Mouse (Mus musculus) kidney, adult 2 months (tissue): Measurements from ENCODE around the gene Pcyt1a. TPM values are rescaled to one million over a fixed set of nuclear protein-coding genes. Genes with fewer than 3 reads are reported as not detected.
A peak's percentile ranks its signal among the peaks of the same experiment; 100 is the strongest.

Source experiments
- DNase-seq: peaks from one replicate; pipeline ENCODE4 v3.0.0; 2021
- H3K27ac ChIP-seq: fragments of 200-500 bp; 2 replicates; pipeline ENCODE4 v1.5.1; 2012; ENCODE audit warnings: low read depth, low read length, control low read depth, inconsistent platforms; ENCODE audit not compliant: insufficient read depth
- H3K27me3 ChIP-seq: fragments of 200-500 bp; replicated peaks from 2 replicates; pipeline ENCODE4 v1.6.1; 2012; ENCODE audit warnings: mild to moderate bottlenecking, moderate library complexity, low read length, inconsistent platforms; ENCODE audit not compliant: control insufficient read depth, insufficient read depth
- H3K36me3 ChIP-seq: fragments of 200-500 bp; 2 replicates; pipeline ENCODE4 v1.6.1; 2012; ENCODE audit warnings: mild to moderate bottlenecking, moderate library complexity, low read length, inconsistent platforms; ENCODE audit not compliant: control insufficient read depth, insufficient read depth
- H3K4me1 ChIP-seq: fragments of 200-500 bp; 2 replicates; pipeline ENCODE4 v1.6.1; 2011; ENCODE audit warnings: low read length; ENCODE audit not compliant: control insufficient read depth, insufficient read depth
- H3K4me3 ChIP-seq: fragments of 200-500 bp; 2 replicates; pipeline ENCODE4 v1.5.1; 2011; ENCODE audit warnings: mild to moderate bottlenecking, low read depth, low read length, control low read depth; ENCODE audit not compliant: insufficient read depth
- CTCF ChIP-seq: fragments of 200-500 bp; conservative IDR thresholded peaks from 2 replicates; pipeline ENCODE4 v1.5.1; 2011; ENCODE audit warnings: low read depth, mild to moderate bottlenecking, control low read depth, low read length, moderate library complexity, mixed read lengths; ENCODE audit not compliant: insufficient read depth, insufficient read length
- POLR2A ChIP-seq: fragments of 200-500 bp; IDR thresholded peaks from one replicate; pipeline ENCODE4 v1.6.1; 2011; ENCODE audit warnings: low read depth, low read length, control low read depth
- WGBS: fragments of 180-500 bp; shearing (Covaris S2); methylation state at CpG from one replicate; pipeline ENCODE4 v1.1.7; 2018; 5-methylcytosine and 5-hydroxymethylcytosine counted together
- polyA plus RNA-seq: library from polyadenylated mRNA; depleted of rRNA; stranded (reverse); fragments of >200 nt; gene quantifications from 2 replicates; pipeline ENCODE4 v1.2.3, GENCODE M21; 2012

Pcyt1a gene
- polyA plus RNA-seq, 1 experiment: 43.8 TPM

- DNase-seq: no peak
- no peaks in the 10 kb centered on the region for H3K36me3 ChIP-seq
- no peak overlapping the region for H3K4me3 ChIP-seq
- 70% methylated on average over 6 of the region's 6 CpGs for whole genome bisulfite sequencing
- TF ChIP-seq CTCF (no peak), POLR2A (no peak)
- no peaks in the 10 kb centered on the region for H3K4me1 ChIP-seq
- H3K27ac ChIP-seq: no peak overlapping the region
- H3K27me3 ChIP-seq: no peaks in the 10 kb centered on the region
These were observed 24.1 kb upstream of the Pcyt1a start for GRCm38 (mm10) chr16:32406671-32407070.

DNA sequence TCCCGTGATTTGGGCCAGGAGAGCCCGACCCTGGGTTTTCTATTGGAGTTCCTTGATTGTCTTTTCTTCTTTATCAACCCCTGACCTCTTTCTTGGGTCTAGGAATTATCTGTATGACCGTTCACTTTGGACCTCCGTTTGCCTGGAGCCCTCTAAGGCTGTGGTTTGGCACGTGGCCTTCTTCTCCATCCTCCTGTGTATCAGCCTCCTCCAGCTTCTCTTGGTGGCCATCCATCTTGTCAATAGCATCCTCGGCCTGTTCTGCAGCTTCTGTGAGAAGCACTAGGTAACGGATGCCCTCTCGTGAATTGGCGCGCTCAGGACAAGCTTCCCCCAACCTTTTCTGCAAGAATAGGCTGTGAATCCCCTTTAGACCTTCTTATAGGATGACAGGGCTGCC, 23.0 kb upstream of the Pcyt1a start:
- H3K36me3 ChIP-seq: no peaks in the 10 kb centered on the region

GRCm38 (mm10) chr16:32417457-32417856, 13.3 kb upstream of the Pcyt1a start:
- Histone ChIP-seq H3K4me1 (peaks cover 12% of the 10 kb centered on the region; the same call in 1 of the 2 replicates), H3K36me3 (no peaks in the 10 kb centered on the region), H3K4me3 (no peak overlapping the region), H3K27me3 (no peaks in the 10 kb centered on the region), H3K27ac (no peak overlapping the region)
- no peak for DNase-seq
- no peak for TF ChIP-seq POLR2A
- no peak for TF ChIP-seq CTCF
- WGBS: 56% methylated on average over 1 of the region's 1 CpGs

More for the DNA sequence above, 23.0 kb upstream of the Pcyt1a start:
- no peaks in the 10 kb centered on the region for H3K4me1 ChIP-seq
- no peak overlapping the region for H3K4me3 ChIP-seq
- no peak overlapping the region for H3K27ac ChIP-seq
- WGBS: 78% methylated on average over 10 of the region's 10 CpGs
- no peak for DNase-seq
- TF ChIP-seq POLR2A: no peak
- no peak for TF ChIP-seq CTCF
- H3K27me3 ChIP-seq: no peaks in the 10 kb centered on the region

DNA sequence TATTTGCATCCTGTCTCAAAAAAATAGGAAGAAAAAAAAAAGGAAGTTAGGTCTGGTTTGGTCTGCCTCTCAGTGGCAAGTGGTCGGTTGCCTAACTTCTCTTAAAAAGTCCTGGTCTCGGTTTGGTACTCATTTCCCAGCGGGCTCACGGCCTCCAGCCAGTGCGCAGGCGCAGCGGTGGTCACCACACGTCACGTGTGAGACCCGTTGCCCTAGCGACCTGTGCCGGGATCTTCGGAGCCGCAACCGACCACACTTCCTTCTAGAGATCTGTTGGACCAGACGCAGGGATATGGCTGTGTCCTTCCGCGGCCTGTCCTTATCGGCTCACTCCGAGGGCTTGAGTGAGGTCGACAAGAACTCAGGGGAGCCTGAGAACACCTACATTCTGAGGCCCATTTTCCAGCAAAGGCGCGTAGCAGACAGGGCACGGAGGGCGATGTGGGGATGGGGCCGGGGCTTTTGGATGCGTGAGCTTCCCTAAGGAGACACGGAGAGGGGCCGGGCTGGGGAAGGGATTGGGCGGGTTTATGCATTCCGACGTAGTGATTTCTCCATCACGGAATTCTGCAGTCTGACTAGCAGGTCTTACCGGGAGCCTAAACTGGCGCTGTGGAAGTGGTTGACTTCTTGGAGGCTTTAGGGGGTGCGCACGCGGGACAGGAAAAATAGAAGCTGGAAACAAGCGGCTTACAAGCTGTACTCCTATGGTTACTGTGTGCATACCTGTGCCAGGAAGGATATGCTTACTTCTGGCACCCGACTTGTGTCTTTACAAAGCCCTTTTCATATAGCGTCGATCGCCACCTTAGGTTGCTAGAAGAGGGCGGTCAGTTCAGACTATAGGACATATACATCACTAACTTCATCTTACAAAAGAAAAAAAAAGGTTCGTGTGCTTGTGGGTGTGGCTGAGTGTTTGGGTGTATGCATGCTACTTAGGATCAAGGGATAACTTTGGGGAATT, 10.9 kb upstream of the Pcyt1a start, which contains the start of gene Tctex1d2:
Gene Tctex1d2 (plus strand): TSS at position 186 of the 967 bp plus-strand sequence.
- Histone ChIP-seq H3K4me1 (peaks cover 12% of the 10 kb centered on the region; the same call in 1 of the 2 replicates), H3K36me3 (no peaks in the 10 kb centered on the region), H3K27ac (peak within 1 kb of the TSS; percentile 46), H3K4me3 (peak within 1 kb of the TSS; percentile 61), H3K27me3 (no peaks in the 10 kb centered on the region)
- 2% methylated on average over 45 of the region's 45 CpGs for WGBS
- no peak for TF ChIP-seq CTCF
- peak; percentile 64 for TF ChIP-seq POLR2A
- peak; percentile 98 for DNase-seq

GRCm38 (mm10) chr16:32427506-32427905, 3.2 kb upstream of the Pcyt1a start:
- no peak for TF ChIP-seq POLR2A
- TF ChIP-seq CTCF: no peak
- 55% methylated on average over 3 of the region's 3 CpGs for WGBS

GRCm38 (mm10) chr16:32431047-32431591, 398 bp downstream of the Pcyt1a start:
- Histone ChIP-seq H3K27me3 (no peaks in the 10 kb centered on the region), H3K4me1 (peaks cover 22% of the 10 kb centered on the region), H3K36me3 (no peaks in the 10 kb centered on the region), H3K4me3 (peak overlapping the region; percentile 98), H3K27ac (peak overlapping the region; percentile 97)
- WGBS: under 1% methylated on average over 28 of the region's 28 CpGs
- no peak for DNase-seq
- no peak for TF ChIP-seq CTCF
- no peak for TF ChIP-seq POLR2A

More at GRCm38 (mm10) chr16:32427506-32427905, 3.2 kb upstream of the Pcyt1a start:
- Histone ChIP-seq H3K27me3 (no peaks in the 10 kb centered on the region), H3K27ac (peak overlapping the region; percentile 56), H3K4me1 (peaks cover 19% of the 10 kb centered on the region), H3K4me3 (no peak overlapping the region), H3K36me3 (no peaks in the 10 kb centered on the region)
- DNase-seq: peak; percentile 80

- H3K4me3 ChIP-seq: peak overlapping the region; percentile 30; the same call in 1 of the 2 replicates
- H3K27ac ChIP-seq: no peak overlapping the region
- H3K4me1 ChIP-seq: peaks cover 30% of the 10 kb centered on the region
- H3K36me3 ChIP-seq: no peaks in the 10 kb centered on the region
- WGBS: 89% methylated on average over 1 of the region's 1 CpGs
- H3K27me3 ChIP-seq: no peaks in the 10 kb centered on the region
- TF ChIP-seq CTCF (no peak), POLR2A (no peak)
- DNase-seq: no peak
These were observed 1.2 kb downstream of the Pcyt1a start for GRCm38 (mm10) chr16:32431926-32432325.
